8 mouse cellular contexts compared by ENCODE assay signal in the genomic region with DNA sequence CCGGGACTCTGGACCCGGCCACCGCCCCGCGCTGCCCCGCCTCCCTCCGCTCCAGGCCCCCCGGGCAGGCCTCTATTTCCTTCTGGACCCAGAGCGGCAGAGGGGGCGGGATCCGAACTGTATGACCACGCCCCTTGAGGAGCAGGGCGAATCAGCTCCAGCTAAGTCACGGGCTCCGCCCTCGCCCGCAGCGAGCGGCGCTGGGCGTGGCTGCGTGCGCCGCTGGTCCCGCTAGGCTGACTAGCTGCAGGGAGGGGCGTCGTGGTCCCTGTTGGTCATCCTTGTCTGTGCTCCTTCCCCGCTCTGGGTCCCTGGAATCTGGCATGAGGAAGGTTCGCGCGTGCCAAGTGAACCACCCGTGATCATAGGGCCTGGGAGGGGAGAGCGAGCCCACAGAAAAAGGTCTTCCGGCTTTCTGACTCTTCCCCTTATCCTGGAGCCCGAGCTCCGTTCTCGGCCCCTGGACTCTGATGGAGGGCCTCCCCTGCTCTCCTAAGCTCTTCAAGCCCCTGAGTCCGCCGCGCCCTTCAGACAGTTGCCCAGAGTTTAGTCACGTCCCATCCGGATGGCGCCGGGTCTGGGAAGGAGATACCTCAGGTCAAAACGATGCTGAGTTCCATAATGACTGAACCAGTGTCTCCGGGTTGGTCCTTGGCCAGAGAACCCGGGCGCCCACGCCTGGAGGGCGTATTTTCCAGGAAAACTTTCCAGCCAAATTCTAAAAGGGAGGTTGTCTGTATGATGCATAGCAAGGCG. TPM values are rescaled to one million over a fixed set of nuclear protein-coding genes. Genes with fewer than 3 reads are reported as not detected.
DNase-seq lines count a peak whose midpoint lies in the region; ATAC-seq lines count a peak whose summit lies in the region.

A gene (minus strand): TSS at position 144 of the 756 bp plus-strand sequence.

- peak; percentile 99 for DNase-seq in ZHBTc4 (ENCODE audit: low read depth, low spot score)
- peak; percentile 96 to 97 for DNase-seq in gastrocnemius, adult 8-10 months (ENCODE audit: low spot score in 2 of 2)
- DNase-seq in hindlimb bud, embryonic 11.5 days (ENCODE audit: extremely low spot score, low read depth, low spot score), result peak; percentile 86
- peak; percentile 84 to 97 for DNase-seq in left cerebral cortex, adult 8-10 months (ENCODE audit: low spot score in 2 of 2)
- peak; percentile 97 to 98 for DNase-seq in right cerebral cortex, postnatal 10 days (ENCODE audit: low spot score in 2 of 2)
- peak; percentile 92 for DNase-seq in urinary bladder, postnatal 25 days (ENCODE audit: low spot score)

- peak; percentile 95 for ATAC-seq in common myeloid progenitor, adult 5-6 weeks (replicated peaks; ENCODE audit: low read depth, poor library complexity, severe bottlenecking)

- H3K4me1 ChIP-seq in megakaryocyte, embryonic 14.5 days, result peaks cover 39% of the 10 kb centered on the region

- H3K36me3 ChIP-seq in megakaryocyte, embryonic 14.5 days (replicated peaks; ENCODE audit: low read length), result no peaks in the 10 kb centered on the region

- H3K27me3 ChIP-seq in megakaryocyte, embryonic 14.5 days (replicated peaks), result no peaks in the 10 kb centered on the region

- peak within 1 kb of the TSS; percentile 98 for H3K4me3 ChIP-seq in megakaryocyte, embryonic 14.5 days (replicated peaks)

- H3K9me3 ChIP-seq in megakaryocyte, embryonic 14.5 days, result no peaks in the 10 kb centered on the region

RNA-seq across cellular contexts. Expression of the gene that starts here (rescaled TPM):
- 36.8 and 41.7 TPM in 2 replicates for total RNA-seq in common myeloid progenitor, adult 5-6 weeks (2017)
- 1 to 10 TPM; 4.9 to 8.0 (median 6.1) TPM for total RNA-seq in gastrocnemius, adult 8-10 months (2022)
- 10 to 100 TPM; 30.2 to 34.2 (median 31.3) TPM for total RNA-seq in left cerebral cortex, adult 8-10 months (2022)
- polyA plus RNA-seq in megakaryocyte, embryonic 14.5 days (2012; ENCODE audit: insufficient read depth, low replicate concordance), result 3.2 TPM in 1 of 2 replicates, not detected in the other

Comparison
In these comparisons a context has a peak if more than half of its experiments do, and no peak if none do; other contexts are left out.
1. Peak in every context shown above with its lines: DNase-seq, ATAC-seq and H3K4me3 ChIP-seq.